Mouse (Mus musculus) MEL (cell line): Measurements from ENCODE around the gene A730049H05Rik. TPM values are rescaled to one million over a fixed set of nuclear protein-coding genes. Genes with fewer than 3 reads are reported as not detected.

Source experiments
- DNase-seq: peaks from one replicate; pipeline ENCODE4 v3.0.0; 2011; ENCODE audit warnings: low read depth, low spot score
- H3K27ac ChIP-seq: 2 replicates; pipeline ENCODE4 v1.5.1; 2012; ENCODE audit warnings: low read depth, mild to moderate bottlenecking, control low read depth, low read length, moderate library complexity; ENCODE audit not compliant: control insufficient read depth
- H3K27me3 ChIP-seq, 2 experiments: fragments of 150-350 bp in 1 of 2; sonication (generic) in 1 of 2; 2 replicates each; pipeline ENCODE4 v1.6.1; 2012; ENCODE audit warnings: low read length in 2 of 2, mild to moderate bottlenecking in 2 of 2, improper control_type of control experiment in 1 of 2, moderate library complexity in 1 of 2; ENCODE audit not compliant: insufficient read depth in 2 of 2, control insufficient read depth in 1 of 2
- H3K36me3 ChIP-seq, 2 experiments: 2 replicates each; pipeline ENCODE4 v1.6.1; 2012 to 2014; ENCODE audit warnings: low read length in 2 of 2, improper control_type of control experiment in 1 of 2, inconsistent platforms in 1 of 2, mild to moderate bottlenecking in 1 of 2; ENCODE audit not compliant: insufficient read depth in 2 of 2, control insufficient read depth in 1 of 2
- H3K4me1 ChIP-seq, 2 experiments: fragments of 150-350 bp in 1 of 2; sonication (generic) in 1 of 2; 2 replicates each; pipeline ENCODE4 v1.6.1; 2012; ENCODE audit warnings: low read length in 2 of 2, improper control_type of control experiment in 1 of 2, mild to moderate bottlenecking in 1 of 2; ENCODE audit not compliant: insufficient read depth in 2 of 2, control insufficient read depth in 1 of 2
- H3K4me3 ChIP-seq, 2 experiments: fragments of 150-350 bp in 1 of 2; sonication (generic) in 1 of 2; 2 replicates each; pipeline ENCODE4 v1.5.1; 2012; ENCODE audit warnings: low read depth in 2 of 2, low read length in 2 of 2, mild to moderate bottlenecking in 2 of 2, moderate library complexity in 2 of 2, control low read depth in 1 of 2, improper control_type of control experiment in 1 of 2; ENCODE audit not compliant: control insufficient read depth in 1 of 2, insufficient read depth in 1 of 2
- H3K79me2 ChIP-seq: 2 replicates; pipeline ENCODE4 v1.6.1; 2012; ENCODE audit warnings: mild to moderate bottlenecking, low read length, moderate library complexity; ENCODE audit not compliant: control insufficient read depth, poor library complexity, insufficient read depth
- H3K9ac ChIP-seq: 2 replicates; pipeline ENCODE4 v1.6.1; 2012; ENCODE audit warnings: low read depth, mild to moderate bottlenecking, control low read depth, low read length, moderate library complexity; ENCODE audit not compliant: control insufficient read depth, poor library complexity, severe bottlenecking
- H3K9me3 ChIP-seq: fragments of 150-350 bp; sonication (generic); replicated peaks from 2 replicates; pipeline ENCODE4 v1.6.1; 2012; ENCODE audit warnings: mild to moderate bottlenecking, low read length, improper control_type of control experiment, moderate library complexity; ENCODE audit not compliant: insufficient read depth
- BHLHE40 ChIP-seq: IDR thresholded peaks from 2 replicates; pipeline ENCODE4 v1.6.1; 2012; ENCODE audit warnings: low read depth, mild to moderate bottlenecking, inconsistent platforms, low read length, improper control_type of control experiment, borderline replicate concordance
- CHD1 ChIP-seq: IDR thresholded peaks from 2 replicates; pipeline ENCODE4 v1.6.1; 2012; ENCODE audit warnings: low read depth, mild to moderate bottlenecking, inconsistent platforms, low read length, improper control_type of control experiment
- CTCF ChIP-seq, 3 experiments: IDR thresholded peaks in 2 of 3; conservative IDR thresholded peaks in 1 of 3; 2 replicates each; pipeline ENCODE4 v1.5.1; 2011 to 2012; ENCODE audit warnings: low read length in 3 of 3, low read depth in 2 of 3, mild to moderate bottlenecking in 2 of 3, improper control_type of control experiment in 1 of 3, inconsistent platforms in 1 of 3, mixed read lengths in 1 of 3, moderate library complexity in 1 of 3; ENCODE audit not compliant: control insufficient read depth in 1 of 3, insufficient read depth in 1 of 3, poor library complexity in 1 of 3, severe bottlenecking in 1 of 3
- ETS1 ChIP-seq: IDR thresholded peaks from 2 replicates; pipeline ENCODE4 v1.6.1; 2012; ENCODE audit warnings: low read depth, mild to moderate bottlenecking, inconsistent platforms, low read length, improper control_type of control experiment, moderate library complexity
- HCFC1 ChIP-seq: IDR thresholded peaks from 2 replicates; pipeline ENCODE4 v1.6.1; 2012; ENCODE audit warnings: low read depth, mild to moderate bottlenecking, inconsistent platforms, low read length, improper control_type of control experiment, moderate library complexity
- JUND ChIP-seq: IDR thresholded peaks from 2 replicates; pipeline ENCODE4 v1.6.1; 2011; ENCODE audit warnings: low read depth, mild to moderate bottlenecking, improper control_type of control experiment, low read length
- KAT2A ChIP-seq: conservative IDR thresholded peaks from 2 replicates; pipeline ENCODE4 v1.6.1; 2012; ENCODE audit warnings: low read depth, low read length, improper control_type of control experiment, inconsistent platforms
- MAFK ChIP-seq: IDR thresholded peaks from 2 replicates; pipeline ENCODE4 v1.6.1; 2011; ENCODE audit warnings: low read depth, mild to moderate bottlenecking, low read length, improper control_type of control experiment, borderline replicate concordance
- MEF2A ChIP-seq: IDR thresholded peaks from 2 replicates; pipeline ENCODE4 v1.6.1; 2014; ENCODE audit warnings: low read depth, mild to moderate bottlenecking, inconsistent platforms, low read length, improper control_type of control experiment; ENCODE audit not compliant: poor library complexity, insufficient replicate concordance, severe bottlenecking; ENCODE audit errors: extremely low read depth
- MXI1 ChIP-seq: IDR thresholded peaks from 2 replicates; pipeline ENCODE4 v1.6.1; 2011; ENCODE audit warnings: mild to moderate bottlenecking, low read depth, low read length, improper control_type of control experiment
- MYB ChIP-seq: IDR thresholded peaks from 2 replicates; pipeline ENCODE4 v1.6.1; 2011; ENCODE audit warnings: mild to moderate bottlenecking, low read depth, low read length, improper control_type of control experiment
- MYC ChIP-seq: IDR thresholded peaks from 2 replicates; pipeline ENCODE4 v1.6.1; 2011; ENCODE audit warnings: low read depth, mild to moderate bottlenecking, low read length, improper control_type of control experiment, moderate library complexity
- POLR2A ChIP-seq, 2 experiments: IDR thresholded peaks; 2 replicates each; pipeline ENCODE4 v1.6.1; 2011 to 2012; ENCODE audit warnings: low read length in 2 of 2, mild to moderate bottlenecking in 2 of 2, control low read depth in 1 of 2, improper control_type of control experiment in 1 of 2, low read depth in 1 of 2, moderate library complexity in 1 of 2; ENCODE audit not compliant: control insufficient read depth in 1 of 2, insufficient read depth in 1 of 2, poor library complexity in 1 of 2
- POLR2AphosphoS2 ChIP-seq: IDR thresholded peaks from 2 replicates; pipeline ENCODE4 v1.6.1; 2011; ENCODE audit warnings: low read length, improper control_type of control experiment
- POLR2AphosphoS5 ChIP-seq: IDR thresholded peaks from 2 replicates; pipeline ENCODE4 v1.6.1; 2012; ENCODE audit warnings: low read depth, borderline replicate concordance, mild to moderate bottlenecking, inconsistent platforms, low read length, moderate library complexity, mixed read lengths
- RAD21 ChIP-seq: IDR thresholded peaks from 2 replicates; pipeline ENCODE4 v1.6.1; 2011; ENCODE audit warnings: mild to moderate bottlenecking, low read depth, low read length, improper control_type of control experiment
- RCOR1 ChIP-seq: IDR thresholded peaks from 2 replicates; pipeline ENCODE4 v1.6.1; 2012; ENCODE audit warnings: low read depth, mild to moderate bottlenecking, inconsistent platforms, low read length, improper control_type of control experiment
- SMC3 ChIP-seq: IDR thresholded peaks from 2 replicates; pipeline ENCODE4 v1.6.1; 2011; ENCODE audit warnings: low read depth, low read length, improper control_type of control experiment
- TAL1 ChIP-seq: IDR thresholded peaks from 2 replicates; pipeline ENCODE4 v1.6.1; 2012; ENCODE audit warnings: mild to moderate bottlenecking, inconsistent platforms, low read length, moderate library complexity, mixed read lengths
- USF1 ChIP-seq: IDR thresholded peaks from 2 replicates; pipeline ENCODE4 v1.6.1; 2014; ENCODE audit warnings: low read depth, mild to moderate bottlenecking, inconsistent platforms, low read length, improper control_type of control experiment, moderate library complexity
- ZKSCAN1 ChIP-seq: IDR thresholded peaks from 2 replicates; pipeline ENCODE4 v1.6.1; 2012; ENCODE audit warnings: low read depth, mild to moderate bottlenecking, inconsistent platforms, low read length, improper control_type of control experiment, moderate library complexity
- polyA plus RNA-seq, 2 experiments: library from polyadenylated mRNA; stranded (reverse) in 1 of 2; unstranded in 1 of 2; fragments of >175 nt in 1 of 2; fragments of >200 nt in 1 of 2; gene quantifications; 2 replicates each; pipeline versions ENCODE4 v1.2.1 to v1.2.4; 2012; ENCODE audit warnings: low replicate concordance in 2 of 2, low read depth in 1 of 2; ENCODE audit not compliant: insufficient read length in 2 of 2, insufficient read depth in 1 of 2, missing spikeins in 1 of 2
- total RNA-seq: library from RNA; depleted of rRNA; stranded (reverse); fragments of 300-350 nt; gene quantifications from 2 replicates; pipeline ENCODE4 v1.2.3, GENCODE M21; 2012

Gene A730049H05Rik
- total and polyA plus RNA-seq, 3 experiments = not detected

- Histone ChIP-seq H3K79me2 (no peaks in the 10 kb centered on the region), H3K27ac (no peak overlapping the region), H3K4me1 (no peaks in the 10 kb centered on the region), H3K9me3 (no peaks in the 10 kb centered on the region), H3K36me3 (no peaks in the 10 kb centered on the region), H3K4me3 (no peak overlapping the region), H3K27me3 (no peaks in the 10 kb centered on the region), H3K9ac (no peak overlapping the region)
- TF ChIP-seq KAT2A = no peak
- TF ChIP-seq JUND = no peak
- no peak for TF ChIP-seq MEF2A
- TF ChIP-seq ZKSCAN1 = no peak
- no peak for TF ChIP-seq USF1
- no peak for TF ChIP-seq SMC3
- TF ChIP-seq POLR2AphosphoS2 = no peak
- TF ChIP-seq BHLHE40 = no peak
- TF ChIP-seq MYC = no peak
- no peak for TF ChIP-seq MXI1
- no peak for TF ChIP-seq TAL1
- TF ChIP-seq CHD1 = no peak
- TF ChIP-seq CTCF (IDR thresholded peaks at IDR 0.05 in 2 of 3, conservative IDR thresholded peaks at IDR 0.05 in 1 of 3; ENCODE audit: control insufficient read depth in 1 of 3, insufficient read depth in 1 of 3, low read depth in 2 of 3, low read length in 3 of 3, poor library complexity in 1 of 3, severe bottlenecking in 1 of 3) = no peak
- DNase-seq = no peak
These were observed 42.6 kb downstream of the A730049H05Rik start for GRCm38 (mm10) chr6:92858721-92859510.

DNA sequence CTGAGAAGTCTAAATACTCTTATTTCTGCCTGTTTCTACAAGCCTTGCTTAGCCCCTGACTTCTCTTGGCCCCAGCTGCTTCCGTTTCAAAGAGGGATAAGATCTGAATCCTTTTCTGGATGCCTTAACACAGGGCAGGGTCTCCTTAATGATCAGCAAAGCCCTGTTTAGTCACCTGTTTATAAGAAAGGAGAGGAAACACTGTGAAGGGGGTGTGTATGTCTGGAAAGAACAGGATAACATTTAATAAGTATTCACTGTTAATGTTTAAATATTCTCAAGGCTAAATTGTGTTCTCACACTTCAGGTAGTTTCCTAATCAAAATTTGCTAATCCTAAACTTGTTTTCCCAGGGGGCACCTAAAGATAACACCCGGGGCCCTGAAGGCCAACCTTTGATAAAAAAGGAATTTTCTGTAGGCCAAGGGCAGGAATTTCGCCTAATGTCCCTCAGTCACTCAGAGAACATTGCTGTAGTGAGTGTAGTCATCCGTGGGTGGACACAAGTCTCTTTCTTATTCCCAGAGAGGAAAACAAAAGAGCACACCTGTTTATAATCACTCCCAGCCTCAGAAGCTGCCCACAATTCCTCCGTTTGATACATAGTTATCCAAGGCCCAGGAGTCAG, 44.1 kb downstream of the A730049H05Rik start:
- Histone ChIP-seq H3K9ac (no peak overlapping the region), H3K27ac (no peak overlapping the region), H3K9me3 (no peaks in the 10 kb centered on the region), H3K4me3 (no peak overlapping the region), H3K4me1 (no peaks in the 10 kb centered on the region), H3K36me3 (no peaks in the 10 kb centered on the region), H3K27me3 (no peaks in the 10 kb centered on the region), H3K79me2 (no peaks in the 10 kb centered on the region)
- TF ChIP-seq POLR2AphosphoS5 (no peak), MEF2A (no peak), POLR2A (IDR thresholded peaks at IDR 0.05; ENCODE audit: control insufficient read depth in 1 of 2, insufficient read depth in 1 of 2, low read depth in 1 of 2, low read length in 2 of 2, poor library complexity in 1 of 2) (no peak), MYB (no peak), HCFC1 (no peak), ETS1 (no peak), RCOR1 (no peak), ZKSCAN1 (no peak), MAFK (no peak), RAD21 (no peak)
- DNase-seq = no peak
